Mouse (Mus musculus) small intestine, adult 2 months (tissue): ENCODE data around the gene Kcnb1. TPM values are rescaled to one million over a fixed set of nuclear protein-coding genes. Genes with fewer than 3 reads are reported as not detected.

ENCODE experiments used
- H3K27ac ChIP-seq: fragments of 200-500 bp; 2 replicates; pipeline ENCODE4 v1.5.1; 2012; ENCODE audit warnings: low read depth, low read length, control low read depth, inconsistent platforms; ENCODE audit not compliant: insufficient read depth
- H3K27me3 ChIP-seq: fragments of 200-500 bp; 2 replicates; pipeline ENCODE4 v1.6.1; 2012; ENCODE audit warnings: mild to moderate bottlenecking, moderate library complexity, low read length, inconsistent platforms; ENCODE audit not compliant: control insufficient read depth, insufficient read depth
- H3K36me3 ChIP-seq: fragments of 200-500 bp; 2 replicates; pipeline ENCODE4 v1.6.1; 2012; ENCODE audit warnings: mild to moderate bottlenecking, low read length, control low read depth, inconsistent platforms; ENCODE audit not compliant: control insufficient read depth, insufficient read depth
- H3K4me1 ChIP-seq: fragments of 200-500 bp; 2 replicates; pipeline ENCODE4 v1.6.1; 2012; ENCODE audit warnings: low read length, inconsistent platforms, mixed read lengths; ENCODE audit not compliant: control insufficient read depth, insufficient read depth, insufficient read length
- H3K4me3 ChIP-seq: fragments of 200-500 bp; 2 replicates; pipeline ENCODE4 v1.5.1; 2012; ENCODE audit warnings: low read depth, mild to moderate bottlenecking, control low read depth, inconsistent platforms, low read length, moderate library complexity
- CTCF ChIP-seq: fragments of 200-500 bp; IDR thresholded peaks from 2 replicates; pipeline ENCODE4 v1.5.1; 2012; ENCODE audit warnings: low read depth, mild to moderate bottlenecking, control low read depth, inconsistent platforms, low read length, moderate library complexity, mixed read lengths; ENCODE audit not compliant: insufficient replicate concordance, insufficient read length; ENCODE audit errors: extremely low read depth
- POLR2A ChIP-seq: fragments of 200-500 bp; IDR thresholded peaks from 2 replicates; pipeline ENCODE4 v1.6.1; 2012; ENCODE audit warnings: low read depth, mild to moderate bottlenecking, control low read depth, inconsistent platforms, low read length, moderate library complexity
- WGBS: fragments of 180-500 bp; shearing (Covaris S2); methylation state at CpG from one replicate; pipeline ENCODE4 v1.1.7; 2018; 5-methylcytosine and 5-hydroxymethylcytosine counted together
- polyA plus RNA-seq: library from polyadenylated mRNA; depleted of rRNA; stranded (reverse); fragments of >200 nt; gene quantifications from 2 replicates; pipeline ENCODE4 v1.2.3, GENCODE M21; 2012; rRNA removed

Gene Kcnb1
- polyA plus RNA-seq, 1 experiment = 2.7 TPM

- Histone ChIP-seq H3K36me3 (peaks cover 79% of the 10 kb centered on the region), H3K27ac (no peak overlapping the region), H3K4me3 (no peak overlapping the region), H3K4me1 (peaks cover 4% of the 10 kb centered on the region; the same call in 1 of the 2 replicates), H3K27me3 (no peaks in the 10 kb centered on the region)
- WGBS = 91% methylated on average over 8 of the region's 8 CpGs
- TF ChIP-seq CTCF (no peak), POLR2A (no peak)
Measured at GRCm38 (mm10) chr2:167048698-167049358, 141.1 kb downstream of the Kcnb1 start.

- no peaks in the 10 kb centered on the region for H3K4me1 ChIP-seq
- H3K27me3 ChIP-seq = no peaks in the 10 kb centered on the region
- H3K4me3 ChIP-seq = no peak overlapping the region
- TF ChIP-seq CTCF = no peak
- no peak for TF ChIP-seq POLR2A
- 86% methylated on average over 10 of the region's 10 CpGs for WGBS
- H3K36me3 ChIP-seq = peaks cover 79% of the 10 kb centered on the region
- no peak overlapping the region for H3K27ac ChIP-seq
Measured at GRCm38 (mm10) chr2:167048223-167048622, 141.7 kb downstream of the Kcnb1 start.

Other genes with a start within 250 kb of the Kcnb1 start
- 5.3 and 9.8 TPM in 2 replicates for gene Stau1, start 193.9 kb downstream of the Kcnb1 start, polyA plus RNA-seq
- 6.4 and 14.7 TPM in 2 replicates for gene Ddx27, start 175.0 kb downstream of the Kcnb1 start, polyA plus RNA-seq
- 21.0 and 56.0 TPM in 2 replicates for gene Znfx1, start 127.1 kb downstream of the Kcnb1 start, polyA plus RNA-seq
- gene Ptgis, start 50.4 kb upstream of the Kcnb1 start, polyA plus RNA-seq = 3.2 and 5.2 TPM in 2 replicates
- 24.8 and 84.7 TPM in 2 replicates for gene B4galt5, start 159.0 kb upstream of the Kcnb1 start, polyA plus RNA-seq
- gene Slc9a8, start 231.6 kb upstream of the Kcnb1 start, polyA plus RNA-seq = 19.8 and 34.8 TPM in 2 replicates